Mouse (Mus musculus) cerebellum, adult 9-11 months (tissue): Measurements from ENCODE around the gene Zbtb38.

Experiments used
- DNase-seq: peaks from one replicate; pipeline ENCODE4 v3.0.0; 2022

The Zbtb38 gene

GRCm38 (mm10) chr9:96752603-96753114 is at the start of gene Zbtb38:
TSS of gene Zbtb38 (minus strand) at chr9:96752831.
- DNase-seq = peak; percentile 49

- DNase-seq = no peak
These were observed 47.6 kb upstream of the Zbtb38 start for GRCm38 (mm10) chr9:96800131-96800825.

- no peak for DNase-seq
These were observed 44.7 kb upstream of the Zbtb38 start for GRCm38 (mm10) chr9:96797311-96797710.

GRCm38 (mm10) chr9:96795399-96795928 is 42.8 kb upstream of the Zbtb38 start:
- DNase-seq = peak; percentile 49

- no peak for DNase-seq
These were observed 42.0 kb upstream of the Zbtb38 start for GRCm38 (mm10) chr9:96794601-96795000.

GRCm38 (mm10) chr9:96792543-96792942 is 39.9 kb upstream of the Zbtb38 start:
- no peak for DNase-seq

GRCm38 (mm10) chr9:96790389-96791007 is 37.9 kb upstream of the Zbtb38 start:
- DNase-seq = no peak

- no peak for DNase-seq
These were observed 37.3 kb upstream of the Zbtb38 start for GRCm38 (mm10) chr9:96789906-96790305.

GRCm38 (mm10) chr9:96787797-96788196 is 35.2 kb upstream of the Zbtb38 start:
- no peak for DNase-seq

GRCm38 (mm10) chr9:96785871-96786342 is 33.3 kb upstream of the Zbtb38 start:
- DNase-seq = no peak

- DNase-seq = no peak
These were observed 32.6 kb upstream of the Zbtb38 start for GRCm38 (mm10) chr9:96785187-96785586.

GRCm38 (mm10) chr9:96783667-96784066 is 31.0 kb upstream of the Zbtb38 start:
- DNase-seq = no peak

- DNase-seq = no peak
These were observed 30.6 kb upstream of the Zbtb38 start for GRCm38 (mm10) chr9:96783258-96783657.

- no peak for DNase-seq
These were observed 29.4 kb upstream of the Zbtb38 start for GRCm38 (mm10) chr9:96782062-96782461.

GRCm38 (mm10) chr9:96773146-96773545 is 20.5 kb upstream of the Zbtb38 start:
- no peak for DNase-seq

- DNase-seq = no peak
These were observed 17.8 kb upstream of the Zbtb38 start for GRCm38 (mm10) chr9:96770443-96770842.

GRCm38 (mm10) chr9:96769651-96770050 is 17.0 kb upstream of the Zbtb38 start:
- no peak for DNase-seq

GRCm38 (mm10) chr9:96767874-96768273 is 15.2 kb upstream of the Zbtb38 start:
- no peak for DNase-seq

- no peak for DNase-seq
These were observed 13.4 kb upstream of the Zbtb38 start for GRCm38 (mm10) chr9:96766078-96766477.

GRCm38 (mm10) chr9:96765410-96765809 is 12.8 kb upstream of the Zbtb38 start:
- no peak for DNase-seq

- DNase-seq = no peak
These were observed 11.4 kb upstream of the Zbtb38 start for GRCm38 (mm10) chr9:96763847-96764631.

GRCm38 (mm10) chr9:96763025-96763424 is 10.4 kb upstream of the Zbtb38 start:
- no peak for DNase-seq
